Mouse (Mus musculus) central nervous system, embryonic 11.5 days (tissue): ENCODE results near the gene Astl. TPM values are rescaled to one million over a fixed set of nuclear protein-coding genes. Genes with fewer than 3 reads are reported as not detected.

Source experiments
- polyA plus RNA-seq: library from polyadenylated mRNA; depleted of rRNA; stranded (reverse); fragments of >200 nt; gene quantifications from 2 replicates; pipeline ENCODE4 v1.2.3, GENCODE M21; 2012; rRNA removed

Astl gene
- not detected in 2 replicates for polyA plus RNA-seq

DNA sequence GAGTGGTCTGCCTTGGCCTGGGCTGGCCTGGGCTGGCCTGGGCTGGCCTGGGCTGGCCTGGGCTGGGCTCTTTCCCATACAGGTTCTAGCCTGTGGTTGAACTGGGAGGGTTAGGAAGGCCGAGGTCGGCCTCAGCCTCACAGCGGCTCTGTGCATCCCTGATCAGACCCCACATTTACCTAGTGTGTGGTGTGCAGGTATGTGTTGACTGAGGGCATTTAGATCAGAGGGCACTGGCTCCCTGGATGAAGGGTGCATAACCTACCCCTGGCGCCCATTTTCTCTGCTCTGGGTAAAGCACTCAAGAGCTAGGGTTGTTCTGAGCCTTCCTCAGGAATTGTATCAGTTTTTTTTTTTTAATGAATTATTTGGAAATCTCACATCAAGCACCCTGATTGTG, at the start of gene Astl:
Astl (plus strand) TSS at position 224 of the 400 bp plus-strand sequence.

GRCm38 (mm10) chr2:127335767-127336496, 2.5 kb upstream of the Astl start, which contains the start of gene Dusp2:
TSS of gene Dusp2 (plus strand) at chr2:127336159.

DNA sequence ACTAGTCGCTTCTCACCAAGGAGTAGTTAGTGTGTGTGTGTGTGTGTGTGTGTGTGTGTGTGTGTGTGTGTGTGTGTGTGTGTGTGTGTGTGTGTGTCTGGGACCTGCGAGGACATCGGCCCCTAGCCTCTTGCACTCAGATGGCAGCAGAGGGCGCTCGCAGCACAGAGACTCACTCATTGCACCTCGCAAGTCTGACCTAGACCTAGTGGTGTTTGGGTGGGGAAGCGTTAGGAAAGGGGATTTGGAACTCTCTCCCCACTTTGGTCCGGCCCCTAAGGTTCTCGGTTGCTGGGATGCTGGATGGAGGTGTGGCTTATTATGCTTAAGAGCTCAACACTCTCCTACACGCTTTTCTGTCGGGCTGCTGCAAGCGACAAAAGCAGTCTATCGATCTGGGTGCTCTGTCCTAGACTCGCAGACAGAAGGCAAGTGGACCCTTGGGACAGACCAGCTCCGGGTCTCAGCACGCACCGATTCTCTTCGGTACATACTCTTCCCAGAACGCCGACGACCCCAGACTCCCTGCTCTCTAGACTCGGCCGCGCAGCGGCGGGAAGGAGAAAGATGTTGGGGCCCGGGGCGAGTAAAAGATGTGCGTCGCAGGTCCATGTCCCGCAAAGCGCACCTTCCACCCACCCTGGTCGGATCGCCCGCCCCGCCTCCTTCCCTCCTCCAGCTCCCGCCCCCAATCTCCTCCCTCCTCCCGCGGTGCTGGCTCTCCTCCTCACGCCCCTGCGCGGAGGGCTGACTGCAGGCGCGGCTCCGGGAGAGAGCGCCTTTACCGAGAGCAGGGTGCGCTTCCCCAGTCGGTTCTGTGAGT, 24.2 kb downstream of the Astl start, which contains the start of gene Adra2b:
Adra2b (plus strand) TSS at position 750 of the 823 bp plus-strand sequence.

Other genes starting within 250 kb of the Astl start
- 72.3 and 76.4 TPM in 2 replicates for gene Ncaph, start 204.7 kb upstream of the Astl start, polyA plus RNA-seq
- gene Itpripl1, start 195.2 kb upstream of the Astl start, polyA plus RNA-seq: 8.0 TPM in 2 replicates
- gene 1810024B03Rik, start 130.4 kb upstream of the Astl start, polyA plus RNA-seq: 3.0 and 3.4 TPM in 2 replicates
- 103 and 129 TPM in 2 replicates for gene Snrnp200, start 130.3 kb upstream of the Astl start, polyA plus RNA-seq
- gene Ciao1, start 90.8 kb upstream of the Astl start, polyA plus RNA-seq: 65.2 and 92.8 TPM in 2 replicates
- gene Tmem127, start 90.7 kb upstream of the Astl start, polyA plus RNA-seq: 21.7 and 32.5 TPM in 2 replicates
- gene Stard7, start 68.4 kb upstream of the Astl start, polyA plus RNA-seq: 73.8 and 107 TPM in 2 replicates
- 3.9 and 4.0 TPM in 2 replicates for gene Dusp2, start 2.5 kb upstream of the Astl start, polyA plus RNA-seq
- gene Adra2b, start 24.6 kb downstream of the Astl start, polyA plus RNA-seq: 1.6 and 2.5 TPM in 2 replicates
- gene Gpat2, start 86.6 kb downstream of the Astl start, polyA plus RNA-seq: 0.16 and 0.27 TPM in 2 replicates
- gene Fahd2a, start 105.9 kb downstream of the Astl start, polyA plus RNA-seq: 19.9 and 31.3 TPM in 2 replicates
- 3.6 TPM in 2 replicates for gene Kcnip3, start 183.5 kb downstream of the Astl start, polyA plus RNA-seq
- 0.37 and 0.80 TPM in 2 replicates for gene Prom2, start 202.8 kb downstream of the Astl start, polyA plus RNA-seq
- 10.0 TPM in 2 replicates for gene Zfp661, start 248.5 kb downstream of the Astl start, polyA plus RNA-seq
- 97.0 and 105 TPM in 2 replicates for gene Mrps5, start 248.6 kb downstream of the Astl start, polyA plus RNA-seq